Mouse (Mus musculus): ENCODE data around the gene Pias3.

Pias3 gene

GRCm38 (mm10) chr3:96744348-96744747 is 48.2 kb downstream of the Pias3 start:
- no peaks in the 10 kb centered on the region for H3K27me3 ChIP-seq (ENCODE audit: insufficient read depth, low read length)
- no peaks in the 10 kb centered on the region for H3K9me3 ChIP-seq (ENCODE audit: low read length)
- no peak for TF ChIP-seq CTCF (conservative IDR thresholded peaks at IDR 0.05; ENCODE audit: low read length)
- TF ChIP-seq POU5F1 (IDR thresholded peaks at IDR 0.05; ENCODE audit: borderline replicate concordance, low read length) = no peak
- TF ChIP-seq NANOG (IDR thresholded peaks at IDR 0.05; ENCODE audit: borderline replicate concordance, low read length) = no peak
- H3K36me3 ChIP-seq (ENCODE audit: insufficient read depth, low read length) = peaks cover 10% of the 10 kb centered on the region; the same call in 1 of the 2 replicates
- H3K4me1 ChIP-seq (replicated peaks; ENCODE audit: low read depth, low read length) = peaks cover 3% of the 10 kb centered on the region
- no peak overlapping the region for H3K4me3 ChIP-seq (replicated peaks; ENCODE audit: low read length)

- no peaks in the 10 kb centered on the region; the same call in 1 of the 2 replicates for H3K4me1 ChIP-seq (replicated peaks; ENCODE audit: low read depth, low read length)
- H3K4me3 ChIP-seq (replicated peaks; ENCODE audit: low read length) = no peak overlapping the region
- TF ChIP-seq POU5F1 (IDR thresholded peaks at IDR 0.05; ENCODE audit: borderline replicate concordance, low read length) (no peak), CTCF (conservative IDR thresholded peaks at IDR 0.05; ENCODE audit: low read length) (no peak), NANOG (IDR thresholded peaks at IDR 0.05; ENCODE audit: borderline replicate concordance, low read length) (no peak)
- H3K36me3 ChIP-seq (ENCODE audit: insufficient read depth, low read length) = 0 out of 2 replicates have a peak, but pooled peaks cover 5% of the 10 kb centered on the region
- H3K9me3 ChIP-seq (ENCODE audit: low read length) = no peaks in the 10 kb centered on the region
- H3K27me3 ChIP-seq (ENCODE audit: insufficient read depth, low read length) = no peaks in the 10 kb centered on the region
These were observed 50.6 kb downstream of the Pias3 start for GRCm38 (mm10) chr3:96746829-96747228.
